In the genomic region with DNA sequence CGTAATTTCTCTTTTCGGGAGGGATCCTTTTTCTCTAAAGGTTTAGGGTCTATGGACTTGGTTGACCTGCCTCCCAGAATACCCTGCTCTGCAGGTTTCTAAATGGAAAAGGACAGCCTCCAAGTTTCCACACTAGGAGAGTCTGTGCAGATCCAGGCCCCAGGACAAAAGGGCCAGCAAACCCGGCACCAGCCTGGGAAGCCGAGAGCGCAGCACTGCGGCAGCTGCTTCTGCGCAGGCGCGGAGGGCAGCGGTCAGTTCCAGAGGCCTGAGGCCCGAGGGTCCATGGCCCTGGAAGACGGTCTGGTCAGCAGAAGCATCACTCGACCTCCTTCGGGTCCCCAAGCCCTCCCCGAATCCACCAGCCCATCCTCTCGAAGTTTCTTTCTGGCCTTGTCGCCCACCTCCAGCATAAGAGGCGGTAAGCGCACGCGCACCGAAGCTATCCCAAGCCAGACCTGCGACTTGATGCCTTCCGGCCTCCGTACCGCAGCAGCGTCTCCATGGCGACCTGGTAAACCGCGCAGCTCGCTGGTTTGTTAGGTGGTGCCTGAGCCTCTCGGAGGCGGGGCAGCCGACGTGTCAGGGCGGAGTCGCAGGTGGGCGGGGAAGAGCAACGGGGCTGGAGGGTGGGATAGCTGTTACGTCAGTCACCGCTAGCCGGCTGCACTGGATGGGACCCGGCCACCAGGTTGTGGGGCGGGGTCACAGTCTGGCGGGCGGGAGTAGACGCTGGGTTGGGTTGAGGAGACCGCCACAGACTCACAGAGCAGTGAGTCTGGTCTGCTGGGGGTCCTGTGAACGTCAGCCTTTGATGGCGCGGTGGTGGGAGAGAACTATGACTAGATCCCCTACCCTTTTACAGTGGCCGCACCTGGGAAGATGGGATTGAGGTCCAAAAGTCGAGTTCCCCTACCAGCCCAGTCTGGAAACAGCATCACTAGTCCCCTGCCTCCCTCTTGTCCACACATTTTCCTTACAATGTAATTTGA, we compare ENCODE assay signal across 8 mouse cellular contexts. TPM values are rescaled to one million over a fixed set of nuclear protein-coding genes. Genes with fewer than 3 reads are reported as not detected.
DNase-seq lines count a peak whose midpoint lies in the region; ATAC-seq lines count a peak whose summit lies in the region.

A gene (plus strand): TSS at position 235 of the 992 bp plus-strand sequence.
A gene (minus strand): TSS at position 554 of the 992 bp plus-strand sequence.

- peak within 1 kb of the TSS; percentile 77 for H3K4me2 ChIP-seq in heart, embryonic 13.5 days
- H3K4me2 ChIP-seq in liver, embryonic 12.5 days = peak within 1 kb of the TSS; percentile 76
- peak within 1 kb of the TSS; percentile 60 for H3K4me2 ChIP-seq in stomach, embryonic 15.5 days

- peaks cover 3% of the 10 kb centered on the region for H3K4me1 ChIP-seq in brown adipose tissue, adult 24 weeks (ENCODE audit: control insufficient read depth, insufficient read depth, insufficient read length, low read length)
- peaks cover 24% of the 10 kb centered on the region for H3K4me1 ChIP-seq in heart, embryonic 13.5 days
- H3K4me1 ChIP-seq in liver, embryonic 12.5 days = peaks cover 22% of the 10 kb centered on the region
- H3K4me1 ChIP-seq in stomach, embryonic 15.5 days = peaks cover 12% of the 10 kb centered on the region

- H3K27me3 ChIP-seq in heart, embryonic 13.5 days (replicated peaks) = 0 out of 2 replicates have a peak, but pooled peaks cover 3% of the 10 kb centered on the region
- no peaks in the 10 kb centered on the region for H3K27me3 ChIP-seq in liver, embryonic 12.5 days (replicated peaks)
- H3K27me3 ChIP-seq in stomach, embryonic 15.5 days (replicated peaks) = no peaks in the 10 kb centered on the region

- DNase-seq in CD4-positive, CD25-positive, alpha-beta regulatory T cell, adult 2 months (ENCODE audit: low read depth, low spot score) = peak; percentile 100
- peak; percentile 80 for DNase-seq in fat pad, adult 2 months (ENCODE audit: extremely low read depth, low read depth, low spot score)
- peak; percentile 99 for DNase-seq in kidney, postnatal 10 days
- peak; percentile 98 for DNase-seq in natural killer cell, adult 2 months (ENCODE audit: low spot score in 2 of 2)

- H3K9ac ChIP-seq in heart, embryonic 13.5 days = peak within 1 kb of the TSS; percentile 84
- peak within 1 kb of the TSS; percentile 62 for H3K9ac ChIP-seq in liver, embryonic 12.5 days
- H3K9ac ChIP-seq in stomach, embryonic 15.5 days = peak within 1 kb of the TSS; percentile 65

- peak; percentile 93 for ATAC-seq in heart, embryonic 13.5 days (ENCODE audit: extremely low read depth, insufficient number of reproducible peaks, low FRiP score, low TSS enrichment)
- ATAC-seq in liver, embryonic 12.5 days = peak; percentile 98
- ATAC-seq in stomach, embryonic 15.5 days (ENCODE audit: insufficient read depth, low FRiP score, low read depth) = peak; percentile 97

- H3K27ac ChIP-seq in brown adipose tissue, adult 24 weeks (replicated peaks; ENCODE audit: low read depth, low read length) = peak within 1 kb of the TSS; percentile 85
- H3K27ac ChIP-seq in heart, embryonic 13.5 days (replicated peaks) = peak within 1 kb of the TSS; percentile 81
- peak within 1 kb of the TSS; percentile 64; the same call in 1 of the 2 replicates for H3K27ac ChIP-seq in liver, embryonic 12.5 days
- peak within 1 kb of the TSS; percentile 82 for H3K27ac ChIP-seq in stomach, embryonic 15.5 days

- H3K4me3 ChIP-seq in brown adipose tissue, adult 24 weeks (ENCODE audit: insufficient read depth, low read depth, low read length) = peak within 1 kb of the TSS; percentile 82
- peak within 1 kb of the TSS; percentile 65 for H3K4me3 ChIP-seq in heart, embryonic 13.5 days
- H3K4me3 ChIP-seq in liver, embryonic 12.5 days = peak within 1 kb of the TSS; percentile 62
- H3K4me3 ChIP-seq in stomach, embryonic 15.5 days (replicated peaks) = peak within 1 kb of the TSS; percentile 64

- WGBS in heart, embryonic 13.5 days = 2% methylated on average over 53 of the region's 53 CpGs
- 2% methylated on average over 53 of the region's 53 CpGs for WGBS in liver, embryonic 12.5 days (ENCODE audit: insufficient replicate concordance)
- WGBS in stomach, embryonic 15.5 days = 2% methylated on average over 53 of the region's 53 CpGs

- no peaks in the 10 kb centered on the region for H3K36me3 ChIP-seq in heart, embryonic 13.5 days
- no peaks in the 10 kb centered on the region for H3K36me3 ChIP-seq in liver, embryonic 12.5 days
- no peaks in the 10 kb centered on the region for H3K36me3 ChIP-seq in stomach, embryonic 15.5 days

- H3K9me3 ChIP-seq in heart, embryonic 13.5 days = no peaks in the 10 kb centered on the region
- no peaks in the 10 kb centered on the region for H3K9me3 ChIP-seq in liver, embryonic 12.5 days (replicated peaks)
- H3K9me3 ChIP-seq in stomach, embryonic 15.5 days = no peaks in the 10 kb centered on the region

RNA-seq across cellular contexts. Expression of the first gene that starts in this region (rescaled TPM):
- polyA plus RNA-seq in brown adipose tissue, adult 24 weeks (2012; ENCODE audit: insufficient read depth, insufficient read length, missing spikeins) = 8.5 and 27.2 TPM in 2 replicates
- polyA plus RNA-seq in heart, embryonic 13.5 days (2015; fragmentation: Nextera tagmentation; extraction: Ambion mirVana) = 2.3 and 3.3 TPM in 2 replicates
- 0.52 and 0.80 TPM in 2 replicates for polyA plus RNA-seq in liver, embryonic 12.5 days (2016; fragmentation: Nextera tagmentation; extraction: Ambion mirVana)
- polyA plus RNA-seq in stomach, embryonic 15.5 days (2015; fragmentation: Nextera tagmentation; extraction: Ambion mirVana) = 2.9 and 5.0 TPM in 2 replicates

RNA-seq across cellular contexts. Expression of the second gene that starts in this region (rescaled TPM):
- polyA plus RNA-seq in brown adipose tissue, adult 24 weeks (2012; ENCODE audit: insufficient read depth, insufficient read length, missing spikeins) = not detected in 2 replicates
- 0.11 TPM in 1 of 2 replicates, not detected in the other for polyA plus RNA-seq in heart, embryonic 13.5 days (2015; fragmentation: Nextera tagmentation; extraction: Ambion mirVana)
- not detected in 2 replicates for polyA plus RNA-seq in liver, embryonic 12.5 days (2016; fragmentation: Nextera tagmentation; extraction: Ambion mirVana)
- 0.21 and 0.23 TPM in 2 replicates for polyA plus RNA-seq in stomach, embryonic 15.5 days (2015; fragmentation: Nextera tagmentation; extraction: Ambion mirVana)

Comparison
In these comparisons a context has a peak if more than half of its experiments do, and no peak if none do; other contexts are left out.
1. Peak in every context shown above with its lines: DNase-seq, ATAC-seq, H3K4me3 ChIP-seq and H3K27ac ChIP-seq.
2. Peak in ATAC-seq, H3K4me3 ChIP-seq, H3K27ac ChIP-seq, H3K9ac ChIP-seq and H3K4me2 ChIP-seq in liver, embryonic 12.5 days; RNA of the genes that start here not detected or under 1 TPM.